8 mouse cellular contexts compared by ENCODE assay signal in genomic region chr17:23677236-23677679, GRCm38 (mm10). TPM values are rescaled to one million over a fixed set of nuclear protein-coding genes. Genes with fewer than 3 reads are reported as not detected.
DNase-seq lines count a peak whose midpoint lies in the region; ATAC-seq and TF ChIP-seq lines count a peak whose summit lies in the region.

Tnfrsf12a (minus strand) TSS chr17:23677468.

- peak within 1 kb of the TSS; percentile 96 for H3K27ac ChIP-seq in heart, embryonic 12.5 days (ENCODE audit: poor library complexity, severe bottlenecking)
- H3K27ac ChIP-seq in kidney, postnatal 0 days = peak within 1 kb of the TSS; percentile 72
- H3K27ac ChIP-seq in liver, embryonic 16.5 days (ENCODE audit: low read length) = no peak within 1 kb of the TSS
- no peak within 1 kb of the TSS for H3K27ac ChIP-seq in neural tube, embryonic 12.5 days
- peak within 1 kb of the TSS; percentile 91 for H3K27ac ChIP-seq in stomach, postnatal 0 days (replicated peaks)

- peaks cover 72% of the 10 kb centered on the region for H3K27me3 ChIP-seq in erythroblast, embryonic 14.5 days (ENCODE audit: control insufficient read depth)
- H3K27me3 ChIP-seq in heart, embryonic 12.5 days (replicated peaks) = peaks cover 42% of the 10 kb centered on the region
- H3K27me3 ChIP-seq in kidney, postnatal 0 days (ENCODE audit: insufficient read depth, low read length) = peaks cover 10% of the 10 kb centered on the region; the same call in 1 of the 2 replicates
- H3K27me3 ChIP-seq in liver, embryonic 16.5 days (ENCODE audit: control insufficient read depth, insufficient read depth, low read depth, low read length) = peaks cover 69% of the 10 kb centered on the region
- peaks cover 70% of the 10 kb centered on the region for H3K27me3 ChIP-seq in neural tube, embryonic 12.5 days (replicated peaks)
- H3K27me3 ChIP-seq in stomach, postnatal 0 days (ENCODE audit: control insufficient read depth, insufficient read depth, low read length) = 0 out of 2 replicates have a peak, but pooled peaks cover 2% of the 10 kb centered on the region

- TF ChIP-seq EP300 in stomach, postnatal 0 days (optimal IDR thresholded peaks at IDR 0.05) = no peak

- no peak for TF ChIP-seq CTCF in kidney, postnatal 0 days (IDR thresholded peaks at IDR 0.05; ENCODE audit: low read depth)
- no peak for TF ChIP-seq CTCF in stomach, postnatal 0 days (IDR thresholded peaks at IDR 0.05; ENCODE audit: low read depth)

- peak within 1 kb of the TSS; percentile 86 for H3K9ac ChIP-seq in heart, embryonic 12.5 days
- peak within 1 kb of the TSS; percentile 47 for H3K9ac ChIP-seq in kidney, postnatal 0 days (ENCODE audit: low read depth, low read length)
- peak within 1 kb of the TSS; percentile 45 for H3K9ac ChIP-seq in liver, embryonic 16.5 days (ENCODE audit: low read depth, low read length)
- H3K9ac ChIP-seq in neural tube, embryonic 12.5 days = peak within 1 kb of the TSS; percentile 52
- H3K9ac ChIP-seq in stomach, postnatal 0 days (ENCODE audit: low read length) = peak within 1 kb of the TSS; percentile 59

- H3K36me3 ChIP-seq in erythroblast, embryonic 14.5 days (ENCODE audit: control insufficient read depth) = no peaks in the 10 kb centered on the region
- H3K36me3 ChIP-seq in heart, embryonic 12.5 days = peaks cover 4% of the 10 kb centered on the region; the same call in 1 of the 2 replicates
- H3K36me3 ChIP-seq in kidney, postnatal 0 days (ENCODE audit: insufficient read depth, low read length) = no peaks in the 10 kb centered on the region
- no peaks in the 10 kb centered on the region for H3K36me3 ChIP-seq in liver, embryonic 16.5 days (ENCODE audit: control insufficient read depth, insufficient read depth)
- no peaks in the 10 kb centered on the region for H3K36me3 ChIP-seq in neural tube, embryonic 12.5 days
- no peaks in the 10 kb centered on the region for H3K36me3 ChIP-seq in stomach, postnatal 0 days (ENCODE audit: control insufficient read depth, insufficient read depth, low read length)

- WGBS in heart, embryonic 12.5 days = under 1% methylated on average over 34 of the region's 34 CpGs
- under 1% methylated on average over 34 of the region's 34 CpGs for WGBS in kidney, postnatal 0 days
- WGBS in liver, embryonic 16.5 days (ENCODE audit: insufficient replicate concordance) = under 1% methylated on average over 34 of the region's 34 CpGs
- WGBS in neural tube, embryonic 12.5 days = under 1% methylated on average over 34 of the region's 34 CpGs
- WGBS in stomach, postnatal 0 days = under 1% methylated on average over 34 of the region's 34 CpGs

- H3K4me2 ChIP-seq in heart, embryonic 12.5 days = peak within 1 kb of the TSS; percentile 88
- H3K4me2 ChIP-seq in kidney, postnatal 0 days (ENCODE audit: low read length) = peak within 1 kb of the TSS; percentile 93
- H3K4me2 ChIP-seq in liver, embryonic 16.5 days (ENCODE audit: low read depth, low read length) = peak within 1 kb of the TSS; percentile 88
- H3K4me2 ChIP-seq in neural tube, embryonic 12.5 days (replicated peaks) = peak within 1 kb of the TSS; percentile 95
- H3K4me2 ChIP-seq in stomach, postnatal 0 days (replicated peaks; ENCODE audit: low read depth) = peak within 1 kb of the TSS; percentile 93

- no peaks in the 10 kb centered on the region for H3K9me3 ChIP-seq in erythroblast, embryonic 14.5 days (ENCODE audit: control insufficient read depth, low read length)
- H3K9me3 ChIP-seq in heart, embryonic 12.5 days (replicated peaks) = no peaks in the 10 kb centered on the region
- H3K9me3 ChIP-seq in kidney, postnatal 0 days (replicated peaks; ENCODE audit: low read length) = no peaks in the 10 kb centered on the region
- no peaks in the 10 kb centered on the region for H3K9me3 ChIP-seq in liver, embryonic 16.5 days (replicated peaks; ENCODE audit: control insufficient read depth, low read length)
- H3K9me3 ChIP-seq in neural tube, embryonic 12.5 days = no peaks in the 10 kb centered on the region
- no peaks in the 10 kb centered on the region for H3K9me3 ChIP-seq in stomach, postnatal 0 days (ENCODE audit: control insufficient read depth, low read length)

- peaks cover 49% of the 10 kb centered on the region for H3K4me1 ChIP-seq in erythroblast, embryonic 14.5 days (ENCODE audit: control insufficient read depth)
- H3K4me1 ChIP-seq in heart, embryonic 12.5 days (replicated peaks) = peaks cover 29% of the 10 kb centered on the region
- H3K4me1 ChIP-seq in kidney, postnatal 0 days (replicated peaks; ENCODE audit: insufficient read depth, low read length) = peaks cover 27% of the 10 kb centered on the region
- peaks cover 25% of the 10 kb centered on the region for H3K4me1 ChIP-seq in liver, embryonic 16.5 days (ENCODE audit: control insufficient read depth, low read depth, low read length)
- peaks cover 37% of the 10 kb centered on the region for H3K4me1 ChIP-seq in neural tube, embryonic 12.5 days
- H3K4me1 ChIP-seq in stomach, postnatal 0 days (replicated peaks; ENCODE audit: control insufficient read depth, insufficient read depth) = peaks cover 13% of the 10 kb centered on the region

- peak; percentile 55; the same call in 1 of the 2 replicates for ATAC-seq in heart, embryonic 12.5 days (ENCODE audit: insufficient number of reproducible peaks, low FRiP score)
- ATAC-seq in kidney, postnatal 0 days (replicated peaks; ENCODE audit: low FRiP score, low read depth) = peak; percentile 29
- ATAC-seq in liver, embryonic 16.5 days (ENCODE audit: low read depth) = peak; percentile 37
- no peak for ATAC-seq in neural tube, embryonic 12.5 days (ENCODE audit: low FRiP score, low read depth)
- ATAC-seq in stomach, postnatal 0 days (ENCODE audit: low FRiP score, low TSS enrichment) = peak; percentile 36

- H3K4me3 ChIP-seq in erythroblast, embryonic 14.5 days (replicated peaks) = peak within 1 kb of the TSS; percentile 66
- H3K4me3 ChIP-seq in heart, embryonic 12.5 days = peak within 1 kb of the TSS; percentile 72
- peak within 1 kb of the TSS; percentile 48 for H3K4me3 ChIP-seq in kidney, postnatal 0 days (replicated peaks; ENCODE audit: low read depth, low read length)
- peak within 1 kb of the TSS; percentile 61 for H3K4me3 ChIP-seq in liver, embryonic 16.5 days (ENCODE audit: low read depth, low read length)
- peak within 1 kb of the TSS; percentile 40 for H3K4me3 ChIP-seq in neural tube, embryonic 12.5 days
- peak within 1 kb of the TSS; percentile 50 for H3K4me3 ChIP-seq in stomach, postnatal 0 days (ENCODE audit: low read depth, low read length)

- peak; percentile 94 for DNase-seq in CD4-positive, CD25-positive, alpha-beta regulatory T cell, adult 2 months (ENCODE audit: low read depth, low spot score)
- peak; percentile 89 for DNase-seq in brain, adult 2 months (ENCODE audit: low read depth, low spot score)
- DNase-seq in kidney, postnatal 0 days (ENCODE audit: low spot score) = peak; percentile 89
- peak; percentile 89 for DNase-seq in stomach, postnatal 0 days (ENCODE audit: low spot score)

RNA-seq across cellular contexts. Expression of gene Tnfrsf12a, which starts in this region (rescaled TPM):
- polyA plus RNA-seq in erythroblast, embryonic 14.5 days (2012) = 0.05 TPM in 1 of 2 replicates, not detected in the other
- 117 and 119 TPM in 2 replicates for polyA plus RNA-seq in heart, embryonic 12.5 days (2016; fragmentation: Nextera tagmentation; extraction: Ambion mirVana)
- 47.0 and 50.0 TPM in 2 replicates for polyA plus RNA-seq in kidney, postnatal 0 days (2015; fragmentation: Nextera tagmentation; extraction: Ambion mirVana)
- 7.0 and 8.6 TPM in 2 replicates for polyA plus RNA-seq in liver, embryonic 16.5 days (2015; fragmentation: Nextera tagmentation; extraction: Ambion mirVana)
- 3.1 and 3.9 TPM in 2 replicates for polyA plus RNA-seq in neural tube, embryonic 12.5 days (2016; fragmentation: Nextera tagmentation; extraction: Ambion mirVana)
- polyA plus RNA-seq in stomach, postnatal 0 days (2015; fragmentation: Nextera tagmentation; extraction: Ambion mirVana) = 33.5 and 33.7 TPM in 2 replicates

Comparison
In these comparisons a context has a peak if more than half of its experiments do, and no peak if none do; other contexts are left out.
1. H3K27ac ChIP-seq: peak in heart, embryonic 12.5 days (single experiment), kidney, postnatal 0 days (single experiment) and stomach, postnatal 0 days (single experiment); none in liver, embryonic 16.5 days (single experiment) and neural tube, embryonic 12.5 days (single experiment).
2. Peak in every context shown above with its lines, with median percentiles within 50 percentile points of each other: DNase-seq, H3K4me3 ChIP-seq, H3K4me2 ChIP-seq and H3K9ac ChIP-seq.